Mouse (Mus musculus): ENCODE measurements around the gene Pak3.

Gene Pak3

GRCm38 (mm10) chrX:143664221-143665150 lies 146.1 kb downstream of the Pak3 start:
- no peak for DNase-seq

- DNase-seq: no peak
These were observed 147.4 kb downstream of the Pak3 start for GRCm38 (mm10) chrX:143665771-143666170.

GRCm38 (mm10) chrX:143666991-143667390 lies 148.6 kb downstream of the Pak3 start:
- no peak for DNase-seq

- DNase-seq: no peak
These were observed 149.9 kb downstream of the Pak3 start for GRCm38 (mm10) chrX:143668242-143668641.

GRCm38 (mm10) chrX:143678566-143678965 lies 160.2 kb downstream of the Pak3 start:
- no peak for DNase-seq

- no peak for DNase-seq
These were observed 203.9 kb downstream of the Pak3 start for GRCm38 (mm10) chrX:143722250-143722649.

GRCm38 (mm10) chrX:143725411-143725810 lies 207.0 kb downstream of the Pak3 start:
- no peak for DNase-seq

GRCm38 (mm10) chrX:143736035-143736434 lies 217.6 kb downstream of the Pak3 start:
- DNase-seq: no peak

GRCm38 (mm10) chrX:143739171-143739570 lies 220.8 kb downstream of the Pak3 start:
- no peak for DNase-seq

- DNase-seq: no peak
These were observed 244.2 kb downstream of the Pak3 start for GRCm38 (mm10) chrX:143762556-143762955.

- DNase-seq: no peak
These were observed 297.6 kb downstream of the Pak3 start for GRCm38 (mm10) chrX:143815948-143816347.

GRCm38 (mm10) chrX:143818961-143819360 lies 300.6 kb downstream of the Pak3 start:
- DNase-seq: no peak

GRCm38 (mm10) chrX:143826521-143826920 lies 308.1 kb downstream of the Pak3 start:
- no peak for DNase-seq

- peak; percentile 89 for DNase-seq
These were observed 308.8 kb downstream of the Pak3 start, which contains the start of gene Capn6 for GRCm38 (mm10) chrX:143827212-143827611. Gene Capn6, minus strand, starts transcription at chrX:143827414.

- no peak for DNase-seq
These were observed 328.2 kb downstream of the Pak3 start for GRCm38 (mm10) chrX:143846637-143847036.

All from heart, adult 11 months (tissue).